Mouse (Mus musculus) testis, adult 2 months (tissue): ENCODE data around the gene Tmem171. TPM values are rescaled to one million over a fixed set of nuclear protein-coding genes. Genes with fewer than 3 reads are reported as not detected.

Experiments
- H3K27ac ChIP-seq: fragments of 200-500 bp; 2 replicates; pipeline ENCODE4 v1.5.1; 2012; ENCODE audit warnings: low read depth, low read length; ENCODE audit not compliant: control insufficient read depth, insufficient read depth
- H3K27me3 ChIP-seq: fragments of 200-500 bp; 2 replicates; pipeline ENCODE4 v1.6.1; 2012; ENCODE audit warnings: mild to moderate bottlenecking, low read length, moderate library complexity; ENCODE audit not compliant: control insufficient read depth, insufficient read depth
- H3K36me3 ChIP-seq: fragments of 200-500 bp; 2 replicates; pipeline ENCODE4 v1.6.1; 2012; ENCODE audit warnings: mild to moderate bottlenecking, low read length; ENCODE audit not compliant: control insufficient read depth, insufficient read depth
- H3K4me1 ChIP-seq: fragments of 200-500 bp; 2 replicates; pipeline ENCODE4 v1.6.1; 2012; ENCODE audit warnings: low read length; ENCODE audit not compliant: control insufficient read depth, insufficient read depth
- H3K4me3 ChIP-seq: fragments of 200-500 bp; 2 replicates; pipeline ENCODE4 v1.5.1; 2012; ENCODE audit warnings: low read depth, mild to moderate bottlenecking, low read length, moderate library complexity, mixed read lengths; ENCODE audit not compliant: control insufficient read depth
- CTCF ChIP-seq: fragments of 200-500 bp; IDR thresholded peaks from 2 replicates; pipeline ENCODE4 v1.5.1; 2012; ENCODE audit warnings: low read depth, mild to moderate bottlenecking, inconsistent platforms, low read length, moderate library complexity; ENCODE audit not compliant: control insufficient read depth, insufficient read depth, insufficient replicate concordance
- POLR2A ChIP-seq: fragments of 200-500 bp; IDR thresholded peaks from 2 replicates; pipeline ENCODE4 v1.6.1; 2012; ENCODE audit warnings: low read depth, mild to moderate bottlenecking, inconsistent platforms, low read length, moderate library complexity; ENCODE audit not compliant: control insufficient read depth
- polyA plus RNA-seq: library from polyadenylated mRNA; depleted of rRNA; stranded (reverse); fragments of >200 nt; gene quantifications from 2 replicates; pipeline ENCODE4 v1.2.3, GENCODE M21; 2012

Tmem171 gene
- polyA plus RNA-seq, 1 experiment: 0.35 TPM

GRCm38 (mm10) chr13:98679631-98680041 is 15.0 kb downstream of the Tmem171 start:
- H3K4me1 ChIP-seq: no peaks in the 10 kb centered on the region
- H3K36me3 ChIP-seq: no peaks in the 10 kb centered on the region
- no peak overlapping the region for H3K27ac ChIP-seq
- no peak overlapping the region for H3K4me3 ChIP-seq
- H3K27me3 ChIP-seq: no peaks in the 10 kb centered on the region
- TF ChIP-seq POLR2A (no peak), CTCF (no peak)

- Histone ChIP-seq H3K4me1 (no peaks in the 10 kb centered on the region), H3K36me3 (no peaks in the 10 kb centered on the region), H3K27me3 (no peaks in the 10 kb centered on the region), H3K4me3 (no peak overlapping the region), H3K27ac (no peak overlapping the region)
- TF ChIP-seq CTCF (no peak), POLR2A (no peak)
Measured at GRCm38 (mm10) chr13:98679230-98679629, 15.4 kb downstream of the Tmem171 start.

GRCm38 (mm10) chr13:98673922-98674321 is 20.7 kb downstream of the Tmem171 start:
- Histone ChIP-seq H3K27me3 (no peaks in the 10 kb centered on the region), H3K27ac (no peak overlapping the region), H3K36me3 (no peaks in the 10 kb centered on the region), H3K4me3 (no peak overlapping the region), H3K4me1 (no peaks in the 10 kb centered on the region)
- TF ChIP-seq POLR2A: no peak
- no peak for TF ChIP-seq CTCF

- Histone ChIP-seq H3K36me3 (no peaks in the 10 kb centered on the region), H3K27ac (no peak overlapping the region), H3K27me3 (no peaks in the 10 kb centered on the region), H3K4me1 (peaks cover 2% of the 10 kb centered on the region), H3K4me3 (no peak overlapping the region)
- TF ChIP-seq POLR2A (no peak), CTCF (no peak)
Measured at GRCm38 (mm10) chr13:98669296-98669695, 25.3 kb downstream of the Tmem171 start.

DNA sequence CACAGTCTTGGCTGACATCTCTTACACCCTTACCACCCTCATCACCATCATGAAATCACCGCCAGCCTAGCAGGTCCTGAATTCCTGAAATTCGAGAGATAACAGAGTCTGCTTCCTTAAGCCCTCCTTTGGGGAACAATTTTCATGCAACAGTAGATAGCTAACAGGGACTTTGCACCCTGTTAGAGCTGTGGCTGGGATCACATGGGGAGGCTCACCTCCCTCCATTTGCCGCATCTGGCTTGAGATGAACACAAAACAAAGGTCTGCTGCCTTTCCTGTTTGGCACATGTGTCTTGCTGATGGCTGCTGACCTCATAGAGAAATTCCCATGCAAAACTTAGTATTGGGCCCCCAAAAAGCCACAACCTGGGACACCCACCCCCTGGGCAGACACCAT is 27.3 kb downstream of the Tmem171 start:
- Histone ChIP-seq H3K27ac (no peak overlapping the region), H3K36me3 (no peaks in the 10 kb centered on the region), H3K4me3 (no peak overlapping the region), H3K27me3 (no peaks in the 10 kb centered on the region), H3K4me1 (peaks cover 2% of the 10 kb centered on the region)
- TF ChIP-seq POLR2A: no peak
- TF ChIP-seq CTCF: no peak

DNA sequence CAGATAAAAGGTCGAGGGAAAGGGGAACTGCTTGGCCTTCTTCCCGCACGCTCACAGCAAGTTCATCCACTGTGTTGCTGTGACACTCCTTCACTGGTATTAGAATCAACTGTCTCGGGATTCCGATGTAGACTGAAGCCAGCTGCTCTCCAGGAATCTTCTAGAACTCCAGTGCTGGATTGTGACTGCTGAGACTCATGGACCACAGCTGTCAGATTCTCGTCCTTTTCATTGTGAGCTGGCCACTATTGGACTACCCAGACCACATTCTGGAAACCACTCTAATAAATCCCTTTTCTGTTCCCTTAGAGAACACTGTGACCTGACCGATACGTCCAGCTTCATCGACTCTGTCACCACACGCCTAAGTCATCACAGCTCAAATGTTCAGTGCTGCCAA is 29.4 kb downstream of the Tmem171 start:
- H3K4me1 ChIP-seq: peaks cover 2% of the 10 kb centered on the region
- TF ChIP-seq CTCF: no peak
- no peak overlapping the region for H3K4me3 ChIP-seq

GRCm38 (mm10) chr13:98662173-98662675 is 32.4 kb downstream of the Tmem171 start:
- Histone ChIP-seq H3K27me3 (no peaks in the 10 kb centered on the region), H3K36me3 (no peaks in the 10 kb centered on the region), H3K4me3 (no peak overlapping the region), H3K27ac (no peak overlapping the region), H3K4me1 (no peaks in the 10 kb centered on the region)
- TF ChIP-seq CTCF (no peak), POLR2A (no peak)

More for the DNA sequence above, 29.4 kb downstream of the Tmem171 start:
- H3K27me3 ChIP-seq: no peaks in the 10 kb centered on the region
- H3K36me3 ChIP-seq: no peaks in the 10 kb centered on the region
- H3K27ac ChIP-seq: no peak overlapping the region

DNA sequence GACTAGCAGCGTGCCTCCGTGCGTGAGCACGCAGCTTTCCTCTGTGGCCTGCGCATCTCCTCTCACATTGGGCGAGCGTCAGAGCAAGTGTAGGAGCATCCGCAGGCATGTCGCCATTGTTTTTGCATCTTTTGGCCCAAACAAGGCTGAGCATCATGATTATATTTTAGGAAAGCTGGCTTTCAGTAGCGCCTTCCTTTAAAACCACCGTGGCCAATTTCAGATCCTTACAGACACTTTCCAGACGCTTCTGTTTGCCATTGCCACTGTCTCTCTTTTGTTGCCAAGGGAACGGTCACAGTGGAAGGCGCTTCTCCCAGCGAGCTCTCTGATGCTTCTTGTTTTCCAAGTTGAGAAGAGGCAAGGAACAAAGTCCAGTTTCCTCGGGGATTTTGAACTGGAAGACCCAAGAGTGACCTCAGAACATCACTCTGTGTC is 38.6 kb downstream of the Tmem171 start:
- no peaks in the 10 kb centered on the region; the same call in 1 of the 2 replicates for H3K4me1 ChIP-seq
- H3K27ac ChIP-seq: no peak overlapping the region
- no peak overlapping the region for H3K4me3 ChIP-seq
- H3K27me3 ChIP-seq: no peaks in the 10 kb centered on the region
- TF ChIP-seq CTCF: no peak
- TF ChIP-seq POLR2A: no peak
- no peaks in the 10 kb centered on the region for H3K36me3 ChIP-seq
